Mouse (Mus musculus) liver, adult 2 months (tissue): ENCODE data around the gene Olfr557.

Source experiments
- CTCF ChIP-seq: fragments of 200-500 bp; IDR thresholded peaks from 2 replicates; pipeline ENCODE4 v1.5.1; 2011; ENCODE audit warnings: low read depth, low read length, control low read depth
- POLR2A ChIP-seq: fragments of 200-500 bp; IDR thresholded peaks from 2 replicates; pipeline ENCODE4 v1.6.1; 2011; ENCODE audit warnings: low read length, control low read depth; ENCODE audit not compliant: insufficient read depth; ENCODE audit errors: extremely low read depth

DNA sequence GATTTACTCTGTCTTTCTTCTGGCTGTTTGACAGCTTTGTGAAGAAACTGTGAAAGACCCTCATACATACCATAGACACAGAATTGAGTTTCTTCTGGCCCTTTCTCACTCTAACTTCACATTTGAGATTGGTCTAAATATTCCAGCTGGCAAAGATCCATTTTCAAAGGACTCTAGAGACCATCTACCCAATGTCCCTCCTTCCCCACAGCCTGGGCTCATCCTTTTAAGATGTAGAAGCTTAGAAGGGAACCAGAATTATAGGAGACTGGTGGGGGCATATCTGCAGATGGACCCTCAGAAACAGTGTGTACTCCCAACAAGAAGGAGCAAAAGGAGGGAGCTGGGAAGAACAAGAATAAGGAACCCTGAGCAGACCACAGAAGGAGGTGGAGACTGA lies 6.2 kb downstream of the Olfr557 start, which contains the start of gene Olfr558:
- TF ChIP-seq CTCF (no peak), POLR2A (no peak)
